Mouse (Mus musculus) bone marrow, adult 2 months (tissue): ENCODE data around the gene Tmem88b.

Source experiments
- CTCF ChIP-seq: fragments of 200-500 bp; IDR thresholded peaks from 2 replicates; pipeline ENCODE4 v1.5.1; 2011; ENCODE audit warnings: low read length, control low read depth; ENCODE audit not compliant: control insufficient read depth, insufficient read depth
- POLR2A ChIP-seq: fragments of 200-500 bp; IDR thresholded peaks from 2 replicates; pipeline ENCODE4 v1.6.1; 2011; ENCODE audit warnings: low read depth, mild to moderate bottlenecking, control low read depth, low read length, borderline replicate concordance; ENCODE audit not compliant: control insufficient read depth

- TF ChIP-seq POLR2A (no peak), CTCF (no peak)
These were observed 10.5 kb downstream of the Tmem88b start for GRCm38 (mm10) chr4:155774971-155775740.
